Mouse (Mus musculus): ENCODE measurements around the gene Irf2. TPM values are rescaled to one million over a fixed set of nuclear protein-coding genes. Genes with fewer than 3 reads are reported as not detected.
A peak's percentile ranks its signal among the peaks of the same experiment; 100 is the strongest.

Gene Irf2
- 6.4 and 7.5 TPM in 2 replicates for polyA plus RNA-seq (2014; fragmentation: Nextera tagmentation; extraction: Ambion mirVana)

DNA sequence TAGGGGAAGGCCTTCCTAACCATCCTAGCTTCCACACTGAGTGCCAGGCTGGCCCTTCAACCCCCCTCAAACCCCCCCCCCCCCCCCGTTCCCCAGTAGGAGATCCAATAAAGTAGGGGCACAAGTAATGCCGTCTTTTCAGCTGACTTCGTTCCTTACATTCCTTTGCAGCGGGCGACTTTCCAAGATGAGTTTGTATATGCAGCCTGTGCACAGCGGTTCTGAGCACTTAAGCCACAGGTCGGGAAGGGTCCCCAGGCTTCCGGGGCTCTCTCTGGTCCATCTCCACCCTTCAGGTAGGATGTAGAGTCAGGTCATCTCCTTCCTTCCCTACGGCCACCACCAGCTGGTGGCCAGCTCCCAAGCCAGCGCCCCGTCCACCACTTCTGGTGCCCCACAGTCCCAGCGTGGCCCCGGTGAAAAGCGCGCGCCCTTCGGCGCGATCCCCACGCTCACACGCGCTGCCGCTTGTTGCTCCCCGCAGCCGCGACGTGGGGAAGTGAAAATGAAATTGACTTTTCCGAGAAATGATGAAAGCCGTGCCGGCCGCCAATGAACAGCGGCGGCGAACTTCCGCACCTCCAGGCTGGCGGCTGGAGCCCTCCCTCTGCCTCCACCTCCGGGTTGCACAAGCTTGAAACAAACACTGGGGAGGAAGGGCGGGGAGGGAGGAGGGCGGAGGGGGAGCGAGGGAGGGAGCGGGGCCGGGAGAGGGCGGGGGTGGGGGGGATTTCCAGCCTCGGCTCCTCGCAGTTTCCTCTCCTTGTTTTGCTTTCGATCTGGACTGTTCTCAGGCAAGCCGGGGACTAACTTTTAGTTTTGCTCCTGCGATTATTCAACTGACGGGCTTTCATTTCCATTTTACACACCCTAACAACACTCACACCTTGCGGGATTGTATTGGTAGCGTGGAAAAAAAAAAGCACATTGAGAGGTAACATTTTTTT is at the start of gene Irf2:
Gene Irf2, plus strand, starts transcription at position 730 of the 947 bp plus-strand sequence.
- ATAC-seq (ENCODE audit: low FRiP score, low TSS enrichment): peak; percentile 63
- WGBS: 0% methylated on average over 48 of the region's 51 CpGs

DNA sequence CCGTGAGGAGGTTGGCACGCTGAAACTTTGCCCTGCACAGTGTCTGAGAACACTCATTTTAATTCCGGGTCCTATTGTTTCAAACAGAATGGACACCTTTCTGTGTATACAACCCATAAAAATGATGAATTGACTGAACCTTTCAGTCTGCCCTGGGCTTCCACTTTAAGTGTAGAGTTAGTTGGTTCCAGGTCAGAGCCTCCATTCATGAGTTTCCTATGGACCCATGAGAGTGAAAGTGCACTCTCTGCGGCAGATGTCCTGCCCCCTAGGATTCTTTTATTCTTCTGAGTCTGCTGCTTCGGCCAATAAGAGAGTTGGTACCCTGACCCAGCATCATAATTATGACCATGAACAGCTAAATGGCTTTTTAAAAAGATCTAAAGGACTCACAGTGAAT is 49.4 kb upstream of the Irf2 start:
- ATAC-seq (ENCODE audit: low FRiP score, low TSS enrichment) (no peak), DNase-seq (no peak)
- H3K27me3 ChIP-seq (ENCODE audit: control insufficient read depth, insufficient read depth, low read length): no peaks in the 10 kb centered on the region
- H3K9me3 ChIP-seq (ENCODE audit: control insufficient read depth, low read length): no peaks in the 10 kb centered on the region
- no peaks in the 10 kb centered on the region for H3K36me3 ChIP-seq (ENCODE audit: control insufficient read depth, insufficient read depth, low read length)
- no peak overlapping the region for H3K4me2 ChIP-seq (ENCODE audit: low read length)
- no peak overlapping the region for H3K4me3 ChIP-seq (replicated peaks; ENCODE audit: low read depth, low read length)
- WGBS: 22% methylated on average over 5 of the region's 5 CpGs
- H3K4me1 ChIP-seq (ENCODE audit: control insufficient read depth, insufficient read depth, low read length): no peaks in the 10 kb centered on the region
- no peak overlapping the region for H3K27ac ChIP-seq (replicated peaks; ENCODE audit: low read depth, low read length)
- H3K9ac ChIP-seq (replicated peaks; ENCODE audit: low read length): no peak overlapping the region

More for the DNA sequence above, at the start of gene Irf2:
- peaks cover 5% of the 10 kb centered on the region for H3K4me1 ChIP-seq (ENCODE audit: control insufficient read depth, insufficient read depth, low read length)
- H3K4me2 ChIP-seq (ENCODE audit: low read length): peak within 1 kb of the TSS; percentile 86
- H3K9me3 ChIP-seq (ENCODE audit: control insufficient read depth, low read length): no peaks in the 10 kb centered on the region
- peak within 1 kb of the TSS; percentile 85 for H3K4me3 ChIP-seq (replicated peaks; ENCODE audit: low read depth, low read length)
- peak within 1 kb of the TSS; percentile 90 for H3K27ac ChIP-seq (replicated peaks; ENCODE audit: low read depth, low read length)
- peak; percentile 85 for DNase-seq
- no peaks in the 10 kb centered on the region for H3K27me3 ChIP-seq (ENCODE audit: control insufficient read depth, insufficient read depth, low read length)
- H3K9ac ChIP-seq (replicated peaks; ENCODE audit: low read length): peak within 1 kb of the TSS; percentile 97
- no peaks in the 10 kb centered on the region for H3K36me3 ChIP-seq (ENCODE audit: control insufficient read depth, insufficient read depth, low read length)

DNA sequence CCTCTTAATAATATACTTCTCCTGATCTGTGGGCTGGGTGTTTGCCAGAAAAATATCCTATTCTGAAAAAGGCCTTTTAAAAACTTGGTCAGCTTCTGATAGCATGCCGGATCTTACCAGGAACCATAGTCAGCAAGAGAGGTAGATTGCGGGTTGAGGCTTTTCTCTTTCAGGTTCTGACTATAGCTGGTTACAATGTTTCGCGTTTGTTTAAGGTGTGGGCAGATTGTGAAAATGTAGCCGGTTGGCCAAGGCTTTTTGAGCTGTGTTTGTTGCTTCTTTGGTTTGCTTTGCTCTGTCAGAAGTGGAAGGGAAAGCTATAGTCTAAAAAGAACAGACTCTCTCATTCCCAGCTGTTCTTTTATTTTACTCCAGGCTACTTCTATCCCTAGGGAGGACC is 49.0 kb upstream of the Irf2 start:
- DNase-seq: no peak
- no peak overlapping the region for H3K9ac ChIP-seq (replicated peaks; ENCODE audit: low read length)
- no peak overlapping the region for H3K4me2 ChIP-seq (ENCODE audit: low read length)
- no peaks in the 10 kb centered on the region for H3K4me1 ChIP-seq (ENCODE audit: control insufficient read depth, insufficient read depth, low read length)
- no peaks in the 10 kb centered on the region for H3K9me3 ChIP-seq (ENCODE audit: control insufficient read depth, low read length)
- no peaks in the 10 kb centered on the region for H3K27me3 ChIP-seq (ENCODE audit: control insufficient read depth, insufficient read depth, low read length)
- H3K27ac ChIP-seq (replicated peaks; ENCODE audit: low read depth, low read length): no peak overlapping the region
- H3K36me3 ChIP-seq (ENCODE audit: control insufficient read depth, insufficient read depth, low read length): no peaks in the 10 kb centered on the region
- H3K4me3 ChIP-seq (replicated peaks; ENCODE audit: low read depth, low read length): no peak overlapping the region
- ATAC-seq (ENCODE audit: low FRiP score, low TSS enrichment): no peak
- WGBS: 74% methylated on average over 5 of the region's 5 CpGs

DNA sequence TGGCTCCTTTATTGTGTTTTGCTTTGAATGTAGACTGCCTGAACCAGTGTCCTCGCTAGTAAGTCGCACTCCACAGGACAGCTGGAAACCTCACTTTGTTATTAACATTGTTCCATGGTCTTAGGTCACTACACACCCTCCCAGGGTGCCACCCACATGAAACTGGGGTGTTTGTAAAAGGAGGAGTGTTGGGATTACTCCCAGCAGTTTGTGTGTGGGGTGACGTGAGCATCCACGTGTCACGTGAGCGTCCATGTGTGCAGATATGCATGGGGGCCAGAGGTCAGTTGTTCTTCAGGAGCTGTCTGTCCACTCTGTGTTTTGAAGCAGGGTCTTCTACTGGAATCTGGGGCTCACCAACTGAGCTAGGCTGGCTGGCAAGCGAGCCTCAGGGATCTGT is 48.2 kb upstream of the Irf2 start:
- Histone ChIP-seq H3K27me3 (ENCODE audit: control insufficient read depth, insufficient read depth, low read length) (no peaks in the 10 kb centered on the region), H3K9ac (replicated peaks; ENCODE audit: low read length) (no peak overlapping the region), H3K36me3 (ENCODE audit: control insufficient read depth, insufficient read depth, low read length) (no peaks in the 10 kb centered on the region), H3K27ac (replicated peaks; ENCODE audit: low read depth, low read length) (no peak overlapping the region), H3K9me3 (ENCODE audit: control insufficient read depth, low read length) (no peaks in the 10 kb centered on the region), H3K4me2 (ENCODE audit: low read length) (no peak overlapping the region), H3K4me3 (replicated peaks; ENCODE audit: low read depth, low read length) (no peak overlapping the region), H3K4me1 (ENCODE audit: control insufficient read depth, insufficient read depth, low read length) (no peaks in the 10 kb centered on the region)
- ATAC-seq (ENCODE audit: low FRiP score, low TSS enrichment) (no peak), DNase-seq (no peak)
- 59% methylated on average over 7 of the region's 7 CpGs for WGBS

DNA sequence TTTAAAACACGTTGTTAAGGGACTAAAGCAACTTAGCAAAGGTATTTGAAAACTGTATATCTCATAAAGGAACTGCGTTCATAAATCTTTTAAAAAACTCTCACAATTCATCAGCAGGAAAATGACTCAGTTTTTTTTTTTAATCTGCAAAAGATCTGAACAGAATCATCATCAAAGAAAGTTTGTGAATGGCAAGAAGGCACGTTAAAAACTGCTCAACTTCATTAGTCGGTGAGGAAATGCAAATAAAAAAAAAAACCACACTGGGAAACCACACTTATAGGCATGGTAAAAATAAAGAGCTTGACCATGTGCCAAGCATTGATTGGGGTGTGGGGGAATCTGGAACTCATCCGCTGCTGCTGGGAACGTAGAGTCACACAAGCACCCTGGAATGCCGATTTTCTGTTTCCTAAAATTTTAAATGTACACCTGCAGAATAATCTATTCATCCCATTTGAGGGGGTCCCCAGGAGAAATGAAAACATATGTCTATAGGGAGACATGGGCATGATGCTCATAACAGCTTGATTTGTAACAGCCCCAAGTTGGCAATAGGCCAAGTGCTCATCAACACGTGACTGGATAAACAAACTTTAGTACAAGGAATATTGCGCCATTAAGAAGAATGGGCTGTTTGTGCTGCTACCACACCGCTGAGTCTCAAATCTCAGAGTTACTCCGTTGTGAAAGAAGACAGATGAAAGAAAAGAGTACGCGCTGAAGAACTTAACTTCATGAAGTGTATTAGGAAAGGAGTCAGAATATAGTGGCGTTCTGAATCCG is 43.1 kb upstream of the Irf2 start:
- ATAC-seq (ENCODE audit: low FRiP score, low TSS enrichment): no peak
- Histone ChIP-seq H3K27me3 (ENCODE audit: control insufficient read depth, insufficient read depth, low read length) (no peaks in the 10 kb centered on the region), H3K4me2 (ENCODE audit: low read length) (0 out of 2 replicates have a peak overlapping the region, but pooled peaks have one; percentile 4), H3K27ac (replicated peaks; ENCODE audit: low read depth, low read length) (no peak overlapping the region), H3K9ac (replicated peaks; ENCODE audit: low read length) (no peak overlapping the region), H3K4me3 (replicated peaks; ENCODE audit: low read depth, low read length) (no peak overlapping the region), H3K36me3 (ENCODE audit: control insufficient read depth, insufficient read depth, low read length) (no peaks in the 10 kb centered on the region), H3K9me3 (ENCODE audit: control insufficient read depth, low read length) (no peaks in the 10 kb centered on the region), H3K4me1 (ENCODE audit: control insufficient read depth, insufficient read depth, low read length) (no peaks in the 10 kb centered on the region)
- WGBS: 70% methylated on average over 15 of the region's 15 CpGs
- DNase-seq: peak; percentile 46

DNA sequence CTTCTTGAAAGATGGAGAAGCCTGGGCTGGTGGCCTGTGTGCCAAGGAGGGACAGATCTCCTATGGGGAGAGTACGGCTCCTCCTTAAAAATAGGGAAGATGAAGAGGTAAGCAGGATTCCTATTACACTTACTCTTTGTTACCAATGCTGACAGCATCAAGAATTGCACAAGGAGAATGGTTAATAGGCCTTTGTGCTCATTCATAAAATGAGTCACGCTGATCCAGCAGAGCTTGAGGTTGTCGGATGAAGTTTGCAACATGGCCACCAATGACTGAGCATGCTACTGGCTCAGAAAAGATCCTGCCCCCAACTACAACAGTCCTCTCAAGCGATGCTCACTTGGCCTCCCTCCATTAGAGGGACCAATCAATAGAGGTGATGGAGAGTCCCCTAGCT is 42.0 kb upstream of the Irf2 start:
- Histone ChIP-seq H3K36me3 (ENCODE audit: control insufficient read depth, insufficient read depth, low read length) (no peaks in the 10 kb centered on the region), H3K27ac (replicated peaks; ENCODE audit: low read depth, low read length) (no peak overlapping the region), H3K9ac (replicated peaks; ENCODE audit: low read length) (no peak overlapping the region), H3K4me1 (ENCODE audit: control insufficient read depth, insufficient read depth, low read length) (no peaks in the 10 kb centered on the region), H3K4me2 (ENCODE audit: low read length) (no peak overlapping the region), H3K9me3 (ENCODE audit: control insufficient read depth, low read length) (no peaks in the 10 kb centered on the region), H3K4me3 (replicated peaks; ENCODE audit: low read depth, low read length) (no peak overlapping the region), H3K27me3 (ENCODE audit: control insufficient read depth, insufficient read depth, low read length) (no peaks in the 10 kb centered on the region)
- DNase-seq (no peak), ATAC-seq (ENCODE audit: low FRiP score, low TSS enrichment) (no peak)
- 50% methylated on average over 4 of the region's 4 CpGs for WGBS

- H3K4me2 ChIP-seq (ENCODE audit: low read length): no peak overlapping the region
- no peaks in the 10 kb centered on the region for H3K36me3 ChIP-seq (ENCODE audit: control insufficient read depth, insufficient read depth, low read length)
- no peaks in the 10 kb centered on the region for H3K27me3 ChIP-seq (ENCODE audit: control insufficient read depth, insufficient read depth, low read length)
- no peak overlapping the region for H3K9ac ChIP-seq (replicated peaks; ENCODE audit: low read length)
- H3K4me3 ChIP-seq (replicated peaks; ENCODE audit: low read depth, low read length): no peak overlapping the region
- DNase-seq (no peak), ATAC-seq (ENCODE audit: low FRiP score, low TSS enrichment) (no peak)
- H3K27ac ChIP-seq (replicated peaks; ENCODE audit: low read depth, low read length): no peak overlapping the region
- 97% methylated on average over 5 of the region's 5 CpGs for WGBS
- H3K9me3 ChIP-seq (ENCODE audit: control insufficient read depth, low read length): no peaks in the 10 kb centered on the region
- no peaks in the 10 kb centered on the region for H3K4me1 ChIP-seq (ENCODE audit: control insufficient read depth, insufficient read depth, low read length)
Measured at GRCm38 (mm10) chr8:46698162-46698561, 41.4 kb upstream of the Irf2 start.

- H3K36me3 ChIP-seq (ENCODE audit: control insufficient read depth, insufficient read depth, low read length): no peaks in the 10 kb centered on the region
- H3K27me3 ChIP-seq (ENCODE audit: control insufficient read depth, insufficient read depth, low read length): no peaks in the 10 kb centered on the region
- ATAC-seq (ENCODE audit: low FRiP score, low TSS enrichment) (no peak), DNase-seq (no peak)
- H3K4me1 ChIP-seq (ENCODE audit: control insufficient read depth, insufficient read depth, low read length): no peaks in the 10 kb centered on the region
- H3K4me3 ChIP-seq (replicated peaks; ENCODE audit: low read depth, low read length): no peak overlapping the region
- H3K9ac ChIP-seq (replicated peaks; ENCODE audit: low read length): no peak overlapping the region
- 99% methylated on average over 2 of the region's 2 CpGs for WGBS
- no peaks in the 10 kb centered on the region for H3K9me3 ChIP-seq (ENCODE audit: control insufficient read depth, low read length)
- H3K4me2 ChIP-seq (ENCODE audit: low read length): no peak overlapping the region
- no peak overlapping the region for H3K27ac ChIP-seq (replicated peaks; ENCODE audit: low read depth, low read length)
Measured at GRCm38 (mm10) chr8:46705145-46705544, 34.4 kb upstream of the Irf2 start.

Measured in midbrain, embryonic 14.5 days (tissue).